Mouse (Mus musculus): Measurements from ENCODE around the gene Hist1h2ai.
"Not testable (repeated sequence)": the region's sequence is repeated elsewhere in the genome, so short reads cannot be mapped to it uniquely, and the experiment has no call there.

DNA sequence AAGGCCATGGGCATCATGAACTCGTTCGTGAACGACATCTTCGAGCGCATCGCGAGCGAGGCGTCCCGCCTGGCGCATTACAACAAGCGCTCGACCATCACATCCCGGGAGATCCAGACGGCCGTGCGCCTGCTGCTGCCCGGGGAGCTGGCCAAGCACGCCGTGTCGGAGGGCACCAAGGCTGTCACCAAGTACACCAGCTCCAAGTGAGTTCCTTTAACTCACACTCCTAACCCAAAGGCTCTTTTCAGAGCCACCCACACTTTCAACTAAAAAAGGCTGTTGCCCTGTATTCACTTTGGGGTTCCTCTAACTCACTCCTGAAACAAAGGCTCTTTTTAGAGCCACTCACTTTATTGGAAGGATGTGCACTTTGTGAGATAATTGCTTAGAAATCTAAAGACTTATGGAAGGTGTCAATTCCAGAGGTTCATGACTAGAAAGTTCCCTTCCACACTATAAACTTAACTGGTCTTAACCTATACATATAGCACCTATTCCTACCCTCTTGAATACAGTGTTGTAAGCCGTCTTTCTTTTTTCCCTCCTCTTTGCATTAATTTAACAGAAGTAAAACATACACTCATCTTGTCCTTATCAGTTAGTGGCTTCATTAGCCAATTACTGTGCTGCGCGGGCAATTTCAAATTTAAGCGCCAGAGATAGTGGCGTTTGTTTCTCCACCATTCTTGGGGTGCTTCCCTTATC lies 38.2 kb downstream of the Hist1h2ai start:
- not testable (repeated sequence) for TF ChIP-seq CTCF (IDR thresholded peaks at IDR 0.05; ENCODE audit: borderline replicate concordance, insufficient read depth, low read depth, low read length); POLR2A (IDR thresholded peaks at IDR 0.05; ENCODE audit: borderline replicate concordance, insufficient read depth, low read length)
